Mouse (Mus musculus) hindbrain, embryonic 13.5 days (tissue): ENCODE data around the gene Unc5c. TPM values are rescaled to one million over a fixed set of nuclear protein-coding genes. Genes with fewer than 3 reads are reported as not detected.

ENCODE experiments used
- ATAC-seq: fragments of 200-750 bp; cut with Nextera tagmentation; 2 replicates; pipeline ENCODE4 v1.8.0; 2017; ENCODE audit warnings: moderate TSS enrichment; ENCODE audit not compliant: low FRiP score
- H3K27ac ChIP-seq: fragments of 300-500 bp; sonication (generic); 2 replicates; pipeline ENCODE4 v1.5.1; 2015; ENCODE audit warnings: inconsistent platforms, mild to moderate bottlenecking, moderate library complexity
- H3K27me3 ChIP-seq: fragments of 300-500 bp; sonication (generic); 2 replicates; pipeline ENCODE4 v1.6.1; 2015; ENCODE audit warnings: mild to moderate bottlenecking, inconsistent platforms
- H3K36me3 ChIP-seq: fragments of 300-500 bp; sonication (generic); 2 replicates; pipeline ENCODE4 v1.6.1; 2015; ENCODE audit warnings: mild to moderate bottlenecking, inconsistent platforms
- H3K4me1 ChIP-seq: fragments of 300-500 bp; sonication (generic); replicated peaks from 2 replicates; pipeline ENCODE4 v1.6.1; 2015; ENCODE audit warnings: inconsistent platforms
- H3K4me2 ChIP-seq: fragments of 300-500 bp; sonication (generic); 2 replicates; pipeline ENCODE4 v1.6.1; 2015; ENCODE audit warnings: inconsistent platforms, mild to moderate bottlenecking, moderate library complexity
- H3K4me3 ChIP-seq: fragments of 300-500 bp; sonication (generic); 2 replicates; pipeline ENCODE4 v1.5.1; 2015; ENCODE audit warnings: mild to moderate bottlenecking, inconsistent platforms
- H3K9ac ChIP-seq: fragments of 300-500 bp; sonication (generic); 2 replicates; pipeline ENCODE4 v1.6.1; 2015; ENCODE audit warnings: mild to moderate bottlenecking, inconsistent platforms
- H3K9me3 ChIP-seq: fragments of 300-500 bp; sonication (generic); 2 replicates; pipeline ENCODE4 v1.6.1; 2016; ENCODE audit warnings: inconsistent platforms
- WGBS: fragments of 180-500 bp; shearing (Covaris S2); methylation state at CpG from one replicate; pipeline ENCODE4 v1.1.7; 2015; 5-methylcytosine and 5-hydroxymethylcytosine counted together
- polyA plus RNA-seq: library from polyadenylated mRNA; unstranded; fragments of >200 nt; fragmentation: Nextera tagmentation; extraction: Ambion mirVana; gene quantifications from 2 replicates; pipeline ENCODE4 v1.2.1, GENCODE M21; 2015

Gene Unc5c
- polyA plus RNA-seq, 1 experiment from 2014 or later = 26.3 TPM

- no peak for ATAC-seq
- no peaks in the 10 kb centered on the region for H3K36me3 ChIP-seq
- no peaks in the 10 kb centered on the region for H3K27me3 ChIP-seq
- no peak overlapping the region for H3K4me2 ChIP-seq
- no peak overlapping the region for H3K4me3 ChIP-seq
- H3K27ac ChIP-seq = no peak overlapping the region
- H3K4me1 ChIP-seq = 0 out of 2 replicates have a peak, but pooled peaks cover 4% of the 10 kb centered on the region
- no peak overlapping the region for H3K9ac ChIP-seq
- H3K9me3 ChIP-seq = no peaks in the 10 kb centered on the region
These were observed 64.6 kb downstream of the Unc5c start for GRCm38 (mm10) chr3:141529599-141529998.

- ATAC-seq = no peak
- WGBS = 69% methylated on average over 5 of the region's 5 CpGs
- no peaks in the 10 kb centered on the region for H3K9me3 ChIP-seq
These were observed 68.8 kb downstream of the Unc5c start for GRCm38 (mm10) chr3:141533861-141534260.

GRCm38 (mm10) chr3:141536857-141537256, 71.8 kb downstream of the Unc5c start:
- no peaks in the 10 kb centered on the region for H3K36me3 ChIP-seq
- no peak overlapping the region for H3K27ac ChIP-seq
- no peak for ATAC-seq
- H3K9me3 ChIP-seq = no peaks in the 10 kb centered on the region
- H3K4me2 ChIP-seq = no peak overlapping the region
- no peaks in the 10 kb centered on the region for H3K27me3 ChIP-seq
- peaks cover 4% of the 10 kb centered on the region; the same call in 1 of the 2 replicates for H3K4me1 ChIP-seq
- no peak overlapping the region for H3K9ac ChIP-seq
- no peak overlapping the region for H3K4me3 ChIP-seq
- 70% methylated on average over 5 of the region's 5 CpGs for WGBS

More at GRCm38 (mm10) chr3:141533861-141534260, 68.8 kb downstream of the Unc5c start:
- H3K27ac ChIP-seq = no peak overlapping the region
- no peaks in the 10 kb centered on the region for H3K36me3 ChIP-seq
- H3K4me1 ChIP-seq = 0 out of 2 replicates have a peak, but pooled peaks cover 4% of the 10 kb centered on the region
- H3K4me2 ChIP-seq = no peak overlapping the region
- no peak overlapping the region for H3K4me3 ChIP-seq
- no peaks in the 10 kb centered on the region for H3K27me3 ChIP-seq
- H3K9ac ChIP-seq = no peak overlapping the region

- Histone ChIP-seq H3K36me3 (no peaks in the 10 kb centered on the region), H3K9me3 (no peaks in the 10 kb centered on the region), H3K4me3 (no peak overlapping the region), H3K9ac (no peak overlapping the region), H3K27ac (no peak overlapping the region), H3K27me3 (no peaks in the 10 kb centered on the region), H3K4me2 (no peak overlapping the region), H3K4me1 (peaks cover 4% of the 10 kb centered on the region; the same call in 1 of the 2 replicates)
- WGBS = 88% methylated on average over 1 of the region's 1 CpGs
- ATAC-seq = no peak
These were observed 73.1 kb downstream of the Unc5c start for GRCm38 (mm10) chr3:141538120-141538519.

GRCm38 (mm10) chr3:141540749-141541148, 75.7 kb downstream of the Unc5c start:
- Histone ChIP-seq H3K4me1 (no peaks in the 10 kb centered on the region; the same call in 1 of the 2 replicates), H3K27ac (peak overlapping the region; percentile 66), H3K4me3 (no peak overlapping the region), H3K4me2 (no peak overlapping the region), H3K9ac (no peak overlapping the region), H3K9me3 (no peaks in the 10 kb centered on the region), H3K36me3 (no peaks in the 10 kb centered on the region), H3K27me3 (no peaks in the 10 kb centered on the region)
- ATAC-seq = no peak
- WGBS = 63% methylated on average over 7 of the region's 7 CpGs

- H3K27ac ChIP-seq = no peak overlapping the region
- H3K27me3 ChIP-seq = no peaks in the 10 kb centered on the region
- no peak overlapping the region for H3K9ac ChIP-seq
- H3K4me2 ChIP-seq = no peak overlapping the region
- no peaks in the 10 kb centered on the region for H3K9me3 ChIP-seq
- no peak for ATAC-seq
- H3K36me3 ChIP-seq = no peaks in the 10 kb centered on the region
- WGBS = 61% methylated on average over 5 of the region's 5 CpGs
- H3K4me3 ChIP-seq = no peak overlapping the region
- H3K4me1 ChIP-seq = peaks cover 13% of the 10 kb centered on the region
These were observed 82.4 kb downstream of the Unc5c start for GRCm38 (mm10) chr3:141547341-141547814.

- H3K4me1 ChIP-seq = peaks cover 13% of the 10 kb centered on the region
- no peak overlapping the region for H3K9ac ChIP-seq
- H3K4me3 ChIP-seq = no peak overlapping the region
- 16% methylated on average over 3 of the region's 3 CpGs for WGBS
- no peak for ATAC-seq
- no peaks in the 10 kb centered on the region for H3K9me3 ChIP-seq
- no peak overlapping the region for H3K27ac ChIP-seq
- H3K36me3 ChIP-seq = no peaks in the 10 kb centered on the region
- no peaks in the 10 kb centered on the region for H3K27me3 ChIP-seq
- H3K4me2 ChIP-seq = no peak overlapping the region
These were observed 84.6 kb downstream of the Unc5c start for GRCm38 (mm10) chr3:141549661-141550060.

- Histone ChIP-seq H3K4me2 (no peak overlapping the region), H3K36me3 (no peaks in the 10 kb centered on the region), H3K4me1 (peaks cover 7% of the 10 kb centered on the region; the same call in 1 of the 2 replicates), H3K4me3 (no peak overlapping the region), H3K9me3 (no peaks in the 10 kb centered on the region), H3K27ac (no peak overlapping the region), H3K9ac (no peak overlapping the region), H3K27me3 (no peaks in the 10 kb centered on the region)
- WGBS = 83% methylated on average over 1 of the region's 1 CpGs
- ATAC-seq = no peak
These were observed 87.9 kb downstream of the Unc5c start for GRCm38 (mm10) chr3:141552960-141553359.

GRCm38 (mm10) chr3:141557072-141557471, 92.1 kb downstream of the Unc5c start:
- H3K27me3 ChIP-seq = no peaks in the 10 kb centered on the region
- no peak overlapping the region for H3K27ac ChIP-seq
- no peaks in the 10 kb centered on the region for H3K9me3 ChIP-seq
- no peaks in the 10 kb centered on the region for H3K36me3 ChIP-seq
- H3K9ac ChIP-seq = no peak overlapping the region
- ATAC-seq = no peak
- H3K4me2 ChIP-seq = no peak overlapping the region
- H3K4me3 ChIP-seq = no peak overlapping the region
- WGBS = 81% methylated on average over 5 of the region's 5 CpGs
- 0 out of 2 replicates have a peak, but pooled peaks cover 5% of the 10 kb centered on the region for H3K4me1 ChIP-seq

GRCm38 (mm10) chr3:141575076-141575688, 110.2 kb downstream of the Unc5c start:
- H3K27me3 ChIP-seq = peaks cover 50% of the 10 kb centered on the region
- no peak overlapping the region for H3K27ac ChIP-seq
- H3K4me2 ChIP-seq = no peak overlapping the region
- no peaks in the 10 kb centered on the region for H3K36me3 ChIP-seq
- no peak for ATAC-seq
- H3K9me3 ChIP-seq = no peaks in the 10 kb centered on the region
- H3K4me3 ChIP-seq = no peak overlapping the region
- 0 out of 2 replicates have a peak, but pooled peaks cover 2% of the 10 kb centered on the region for H3K4me1 ChIP-seq
- 74% methylated on average over 6 of the region's 6 CpGs for WGBS
- H3K9ac ChIP-seq = no peak overlapping the region

- Histone ChIP-seq H3K27ac (no peak overlapping the region), H3K9me3 (no peaks in the 10 kb centered on the region), H3K9ac (no peak overlapping the region), H3K27me3 (peaks cover 37% of the 10 kb centered on the region), H3K4me2 (no peak overlapping the region), H3K4me1 (peaks cover 6% of the 10 kb centered on the region; the same call in 1 of the 2 replicates), H3K4me3 (no peak overlapping the region), H3K36me3 (no peaks in the 10 kb centered on the region)
- no peak for ATAC-seq
- 63% methylated on average over 2 of the region's 2 CpGs for WGBS
These were observed 112.4 kb downstream of the Unc5c start for GRCm38 (mm10) chr3:141577382-141577781.

GRCm38 (mm10) chr3:141581190-141581891, 116.3 kb downstream of the Unc5c start:
- Histone ChIP-seq H3K4me2 (no peak overlapping the region), H3K4me1 (peaks cover 6% of the 10 kb centered on the region; the same call in 1 of the 2 replicates), H3K4me3 (no peak overlapping the region), H3K27ac (no peak overlapping the region), H3K27me3 (peaks cover 35% of the 10 kb centered on the region), H3K36me3 (no peaks in the 10 kb centered on the region), H3K9ac (no peak overlapping the region), H3K9me3 (0 out of 2 replicates have a peak, but pooled peaks cover 3% of the 10 kb centered on the region)
- peak; percentile 66 for ATAC-seq
